Mouse (Mus musculus): ENCODE data around the gene Rnf39. TPM values are rescaled to one million over a fixed set of nuclear protein-coding genes. Genes with fewer than 3 reads are reported as not detected.
A peak's percentile ranks its signal among the peaks of the same experiment; 100 is the strongest.

Rnf39 gene
- polyA plus RNA-seq, 1 experiment from 2014 or later: 2.6 TPM

DNA sequence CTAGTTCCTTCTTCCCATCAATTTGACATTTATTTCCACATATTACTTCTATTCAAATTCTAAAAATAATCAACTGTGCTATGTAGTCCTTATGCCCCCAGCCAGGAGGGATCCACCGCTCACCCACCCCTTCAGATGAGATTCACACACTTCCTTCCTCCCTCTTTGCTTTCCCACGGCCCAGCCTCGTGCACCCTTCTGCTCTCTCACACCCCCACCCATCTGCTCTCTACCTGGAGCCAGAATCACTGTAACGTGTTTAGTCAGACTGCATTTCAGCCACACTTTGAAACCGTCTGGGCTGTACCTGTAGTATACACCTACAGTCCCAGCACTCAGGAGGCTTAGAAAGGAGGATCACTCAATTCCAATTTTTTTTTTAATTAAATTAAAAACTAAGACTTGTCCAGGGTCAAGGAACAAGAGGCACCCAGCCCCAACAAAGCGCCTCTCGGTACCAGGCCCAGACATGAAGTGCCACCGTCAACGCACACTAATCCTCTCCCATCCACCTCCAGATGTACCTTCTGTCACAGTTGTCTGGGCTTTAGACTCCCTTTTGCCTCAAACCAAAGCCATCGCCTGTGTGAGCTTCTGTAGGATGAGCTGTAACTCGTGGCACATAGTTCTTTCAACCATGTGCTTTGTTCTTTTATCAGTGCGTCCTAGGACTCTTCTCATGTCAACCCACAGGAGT lies 13.3 kb upstream of the Rnf39 start:
- Histone ChIP-seq H3K36me3 (ENCODE audit: control insufficient read depth, insufficient read depth, low read length) (no peaks in the 10 kb centered on the region), H3K4me1 (ENCODE audit: control insufficient read depth, insufficient read depth, low read depth, low read length) (no peaks in the 10 kb centered on the region), H3K27ac (ENCODE audit: low read depth, low read length) (no peak overlapping the region), H3K9me3 (ENCODE audit: control insufficient read depth, low read length) (no peaks in the 10 kb centered on the region), H3K4me2 (ENCODE audit: low read length) (no peak overlapping the region), H3K27me3 (replicated peaks; ENCODE audit: control insufficient read depth, insufficient read depth, low read length) (no peaks in the 10 kb centered on the region), H3K9ac (ENCODE audit: low read depth, low read length) (no peak overlapping the region), H3K4me3 (ENCODE audit: low read length) (no peak overlapping the region)
- 79% methylated on average over 12 of the region's 12 CpGs for WGBS
- ATAC-seq: no peak

DNA sequence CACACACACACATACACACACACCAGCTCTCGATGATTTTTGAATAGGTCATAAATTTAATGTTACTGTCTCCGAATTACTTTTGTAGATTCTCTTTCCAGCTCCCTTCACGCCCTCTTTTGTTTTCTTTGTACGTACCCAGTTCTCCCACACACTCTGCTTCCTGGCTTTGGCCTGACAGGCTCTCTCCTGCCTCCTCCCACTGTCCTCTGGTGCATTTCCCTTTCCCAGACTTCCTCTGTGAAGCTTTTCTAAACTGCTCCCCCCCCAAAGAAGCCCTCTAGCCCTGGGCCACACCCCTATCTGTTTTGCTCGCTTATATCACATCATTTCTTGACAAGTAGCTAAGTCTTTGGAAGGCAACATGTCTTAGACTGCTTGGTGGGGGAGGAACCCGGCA lies 12.5 kb upstream of the Rnf39 start:
- no peaks in the 10 kb centered on the region for H3K4me1 ChIP-seq (ENCODE audit: control insufficient read depth, insufficient read depth, low read depth, low read length)
- no peak overlapping the region for H3K4me2 ChIP-seq (ENCODE audit: low read length)
- no peaks in the 10 kb centered on the region for H3K36me3 ChIP-seq (ENCODE audit: control insufficient read depth, insufficient read depth, low read length)
- no peak for ATAC-seq
- H3K27ac ChIP-seq (ENCODE audit: low read depth, low read length): no peak overlapping the region
- no peak overlapping the region for H3K4me3 ChIP-seq (ENCODE audit: low read length)
- no peaks in the 10 kb centered on the region for H3K9me3 ChIP-seq (ENCODE audit: control insufficient read depth, low read length)
- no peak overlapping the region for H3K9ac ChIP-seq (ENCODE audit: low read depth, low read length)
- WGBS: 79% methylated on average over 6 of the region's 6 CpGs
- no peaks in the 10 kb centered on the region for H3K27me3 ChIP-seq (replicated peaks; ENCODE audit: control insufficient read depth, insufficient read depth, low read length)

DNA sequence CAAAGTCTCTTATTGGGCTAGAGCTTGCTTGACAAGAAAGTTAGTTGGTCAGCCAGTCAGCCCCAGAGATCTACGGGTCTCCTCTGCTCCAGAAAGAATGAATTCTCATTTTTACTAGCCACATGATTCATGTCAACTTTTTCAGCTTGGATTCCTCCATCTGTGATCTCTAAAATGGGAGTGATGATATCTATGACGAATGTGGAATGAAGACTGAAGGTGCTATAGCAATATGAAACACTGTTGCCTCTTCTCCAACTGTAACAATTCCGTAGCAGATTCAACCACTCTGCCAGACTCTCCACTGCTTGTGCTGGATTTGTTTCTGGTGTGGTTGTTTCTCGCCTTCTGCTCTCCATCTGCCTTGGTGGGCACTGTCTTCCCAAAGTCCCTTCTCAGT lies 11.6 kb upstream of the Rnf39 start:
- ATAC-seq: no peak

DNA sequence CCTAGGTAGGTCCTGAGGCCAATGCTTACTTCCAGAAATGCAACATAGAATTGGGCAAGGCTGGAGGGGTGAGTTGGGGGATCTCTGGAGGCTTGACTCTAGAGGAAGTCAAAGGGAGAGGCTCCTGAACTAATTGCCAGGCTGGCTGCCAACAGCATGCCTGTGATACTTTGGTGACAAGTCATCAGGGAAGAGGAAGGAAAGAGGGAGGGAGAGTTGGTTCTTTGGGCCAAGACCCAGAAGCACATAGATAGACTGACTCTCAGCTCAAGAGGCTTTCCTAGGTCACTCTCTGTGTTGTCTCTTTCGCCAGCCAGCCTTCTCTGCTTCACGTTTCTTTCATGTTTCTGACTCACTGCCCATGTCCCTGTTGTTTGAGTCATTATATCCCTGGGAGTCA lies 10.9 kb upstream of the Rnf39 start:
- no peak for ATAC-seq
- no peaks in the 10 kb centered on the region for H3K36me3 ChIP-seq (ENCODE audit: control insufficient read depth, insufficient read depth, low read length)
- H3K27me3 ChIP-seq (replicated peaks; ENCODE audit: control insufficient read depth, insufficient read depth, low read length): no peaks in the 10 kb centered on the region
- no peak overlapping the region for H3K4me3 ChIP-seq (ENCODE audit: low read length)
- no peaks in the 10 kb centered on the region for H3K4me1 ChIP-seq (ENCODE audit: control insufficient read depth, insufficient read depth, low read depth, low read length)
- H3K9ac ChIP-seq (ENCODE audit: low read depth, low read length): no peak overlapping the region
- H3K9me3 ChIP-seq (ENCODE audit: control insufficient read depth, low read length): no peaks in the 10 kb centered on the region
- no peak overlapping the region for H3K27ac ChIP-seq (ENCODE audit: low read depth, low read length)
- WGBS: 73% methylated on average over 2 of the region's 2 CpGs
- no peak overlapping the region for H3K4me2 ChIP-seq (ENCODE audit: low read length)

More for the DNA sequence above, 11.6 kb upstream of the Rnf39 start:
- H3K36me3 ChIP-seq (ENCODE audit: control insufficient read depth, insufficient read depth, low read length): no peaks in the 10 kb centered on the region
- no peak overlapping the region for H3K27ac ChIP-seq (ENCODE audit: low read depth, low read length)
- 84% methylated on average over 4 of the region's 4 CpGs for WGBS
- no peaks in the 10 kb centered on the region for H3K9me3 ChIP-seq (ENCODE audit: control insufficient read depth, low read length)
- no peak overlapping the region for H3K4me2 ChIP-seq (ENCODE audit: low read length)
- no peaks in the 10 kb centered on the region for H3K27me3 ChIP-seq (replicated peaks; ENCODE audit: control insufficient read depth, insufficient read depth, low read length)
- H3K4me1 ChIP-seq (ENCODE audit: control insufficient read depth, insufficient read depth, low read depth, low read length): no peaks in the 10 kb centered on the region
- no peak overlapping the region for H3K4me3 ChIP-seq (ENCODE audit: low read length)
- H3K9ac ChIP-seq (ENCODE audit: low read depth, low read length): no peak overlapping the region

DNA sequence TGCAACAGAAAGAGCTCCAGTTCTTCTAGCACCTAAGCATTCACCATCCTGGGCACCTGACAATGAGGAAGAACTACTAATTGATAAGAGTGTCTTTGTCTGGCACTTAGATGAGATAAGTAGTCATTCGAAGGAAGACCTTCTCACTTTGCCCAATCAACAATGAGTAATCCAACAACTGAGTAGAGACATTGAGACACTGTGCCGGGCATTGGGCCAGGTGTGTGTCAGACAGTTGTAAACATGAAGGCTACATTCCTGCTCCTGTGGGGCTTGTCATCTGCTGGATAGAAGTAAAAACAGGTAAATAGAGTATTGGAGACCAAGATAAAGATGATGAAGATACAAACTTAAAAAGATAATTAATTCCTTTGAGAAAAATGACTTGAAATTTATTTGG lies 4.7 kb upstream of the Rnf39 start:
- no peaks in the 10 kb centered on the region for H3K9me3 ChIP-seq (ENCODE audit: control insufficient read depth, low read length)
- WGBS: 91% methylated on average over 2 of the region's 2 CpGs
- peaks cover 6% of the 10 kb centered on the region for H3K4me1 ChIP-seq (ENCODE audit: control insufficient read depth, insufficient read depth, low read depth, low read length)
- no peak for ATAC-seq
- no peak overlapping the region for H3K9ac ChIP-seq (ENCODE audit: low read depth, low read length)
- no peak overlapping the region for H3K4me3 ChIP-seq (ENCODE audit: low read length)
- H3K4me2 ChIP-seq (ENCODE audit: low read length): no peak overlapping the region
- H3K36me3 ChIP-seq (ENCODE audit: control insufficient read depth, insufficient read depth, low read length): no peaks in the 10 kb centered on the region
- H3K27ac ChIP-seq (ENCODE audit: low read depth, low read length): no peak overlapping the region
- H3K27me3 ChIP-seq (replicated peaks; ENCODE audit: control insufficient read depth, insufficient read depth, low read length): peaks cover 14% of the 10 kb centered on the region

DNA sequence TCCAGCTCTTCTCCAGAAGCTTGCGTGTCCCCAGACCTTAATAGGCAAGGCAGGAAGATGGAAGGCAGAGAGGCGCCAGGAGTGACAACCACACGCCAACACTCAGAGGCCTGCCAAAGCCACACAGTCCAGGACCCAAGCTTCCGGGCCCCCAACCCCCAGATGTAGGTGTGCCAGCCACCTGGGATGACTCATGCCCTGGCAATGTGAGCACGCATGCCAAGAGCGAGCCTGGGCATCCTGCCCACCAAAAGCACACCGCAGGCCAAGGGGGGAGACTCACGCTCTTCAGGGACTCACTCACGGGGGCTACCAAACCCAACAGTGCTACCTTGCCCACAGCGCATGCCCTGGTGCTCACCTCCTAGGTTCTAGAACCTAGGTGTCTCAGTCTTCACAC lies 327 bp upstream of the Rnf39 start:
- ATAC-seq: no peak
- peak overlapping the region; percentile 82 for H3K4me2 ChIP-seq (ENCODE audit: low read length)
- H3K27me3 ChIP-seq (replicated peaks; ENCODE audit: control insufficient read depth, insufficient read depth, low read length): peaks cover 30% of the 10 kb centered on the region
- H3K27ac ChIP-seq (ENCODE audit: low read depth, low read length): no peak overlapping the region
- H3K36me3 ChIP-seq (ENCODE audit: control insufficient read depth, insufficient read depth, low read length): no peaks in the 10 kb centered on the region
- H3K9me3 ChIP-seq (ENCODE audit: control insufficient read depth, low read length): no peaks in the 10 kb centered on the region
- 46% methylated on average over 9 of the region's 10 CpGs for WGBS
- peaks cover 19% of the 10 kb centered on the region for H3K4me1 ChIP-seq (ENCODE audit: control insufficient read depth, insufficient read depth, low read depth, low read length)
- H3K4me3 ChIP-seq (ENCODE audit: low read length): peak overlapping the region; percentile 48
- H3K9ac ChIP-seq (ENCODE audit: low read depth, low read length): no peak overlapping the region

DNA sequence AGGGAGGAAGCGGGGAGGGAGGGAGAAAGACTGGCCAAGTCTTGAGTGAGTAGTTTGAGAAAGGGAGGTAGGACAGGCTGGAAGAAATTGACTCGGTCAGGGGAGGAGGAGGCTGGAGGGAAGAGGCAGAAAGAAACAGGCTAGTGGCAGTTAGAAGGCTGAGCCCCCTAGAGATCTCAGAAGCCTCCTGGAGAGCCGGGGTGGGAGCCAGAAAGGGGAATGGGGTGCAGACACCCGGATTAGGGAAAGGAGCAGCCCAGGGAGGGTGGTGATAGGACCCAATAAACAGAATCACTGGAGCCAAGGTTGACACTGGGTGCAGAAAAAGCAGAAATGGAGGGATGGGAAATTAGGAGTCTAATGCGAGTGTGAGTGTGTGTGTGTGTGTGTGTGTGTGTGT lies 973 bp downstream of the Rnf39 start:
- Histone ChIP-seq H3K27ac (ENCODE audit: low read depth, low read length) (no peak overlapping the region), H3K4me1 (ENCODE audit: control insufficient read depth, insufficient read depth, low read depth, low read length) (peaks cover 22% of the 10 kb centered on the region), H3K4me3 (ENCODE audit: low read length) (no peak overlapping the region; the same call in 1 of the 2 replicates), H3K9me3 (ENCODE audit: control insufficient read depth, low read length) (no peaks in the 10 kb centered on the region), H3K27me3 (replicated peaks; ENCODE audit: control insufficient read depth, insufficient read depth, low read length) (peaks cover 30% of the 10 kb centered on the region), H3K36me3 (ENCODE audit: control insufficient read depth, insufficient read depth, low read length) (peaks cover 5% of the 10 kb centered on the region; the same call in 1 of the 2 replicates), H3K9ac (ENCODE audit: low read depth, low read length) (no peak overlapping the region), H3K4me2 (ENCODE audit: low read length) (peak overlapping the region; percentile 82)
- 22% methylated on average over 5 of the region's 5 CpGs for WGBS
- no peak for ATAC-seq

DNA sequence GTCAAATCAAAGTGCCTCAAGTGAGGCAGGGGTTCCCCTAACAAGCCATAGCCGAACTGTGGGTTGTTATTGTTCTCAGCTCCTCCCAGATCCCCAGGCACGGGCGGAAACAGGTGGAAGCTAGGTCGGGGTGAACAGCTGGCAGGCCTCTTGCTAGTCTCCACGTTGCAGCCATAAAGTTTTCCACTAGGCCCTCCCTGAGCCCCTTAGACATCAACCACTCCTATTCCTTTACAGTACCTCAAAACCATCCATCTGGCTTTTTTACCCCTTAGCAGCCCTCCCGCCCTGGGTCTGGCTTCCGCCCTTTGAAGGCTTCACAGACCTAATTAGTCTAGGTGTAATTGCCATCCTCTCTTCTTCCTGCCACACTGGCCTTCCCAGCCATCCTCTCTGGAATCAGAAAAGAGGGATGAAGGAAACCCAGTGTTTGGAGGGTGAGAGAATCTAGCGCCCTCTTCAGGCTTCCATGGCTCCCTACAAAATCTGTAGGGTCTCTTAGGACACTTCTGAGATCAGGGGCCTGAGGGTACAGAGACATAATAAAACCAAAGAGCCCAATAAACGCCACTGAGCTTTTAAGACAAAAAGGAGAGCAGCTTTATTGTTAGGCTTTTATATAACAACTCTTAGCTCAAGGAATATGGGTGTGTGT lies 1.5 kb downstream of the Rnf39 start:
- Histone ChIP-seq H3K9ac (ENCODE audit: low read depth, low read length) (no peak overlapping the region), H3K27me3 (replicated peaks; ENCODE audit: control insufficient read depth, insufficient read depth, low read length) (peaks cover 30% of the 10 kb centered on the region), H3K27ac (ENCODE audit: low read depth, low read length) (no peak overlapping the region), H3K9me3 (ENCODE audit: control insufficient read depth, low read length) (no peaks in the 10 kb centered on the region), H3K4me2 (ENCODE audit: low read length) (no peak overlapping the region), H3K4me1 (ENCODE audit: control insufficient read depth, insufficient read depth, low read depth, low read length) (peaks cover 22% of the 10 kb centered on the region), H3K4me3 (ENCODE audit: low read length) (no peak overlapping the region), H3K36me3 (ENCODE audit: control insufficient read depth, insufficient read depth, low read length) (peaks cover 10% of the 10 kb centered on the region)
- WGBS: 31% methylated on average over 9 of the region's 9 CpGs
- ATAC-seq: no peak

DNA sequence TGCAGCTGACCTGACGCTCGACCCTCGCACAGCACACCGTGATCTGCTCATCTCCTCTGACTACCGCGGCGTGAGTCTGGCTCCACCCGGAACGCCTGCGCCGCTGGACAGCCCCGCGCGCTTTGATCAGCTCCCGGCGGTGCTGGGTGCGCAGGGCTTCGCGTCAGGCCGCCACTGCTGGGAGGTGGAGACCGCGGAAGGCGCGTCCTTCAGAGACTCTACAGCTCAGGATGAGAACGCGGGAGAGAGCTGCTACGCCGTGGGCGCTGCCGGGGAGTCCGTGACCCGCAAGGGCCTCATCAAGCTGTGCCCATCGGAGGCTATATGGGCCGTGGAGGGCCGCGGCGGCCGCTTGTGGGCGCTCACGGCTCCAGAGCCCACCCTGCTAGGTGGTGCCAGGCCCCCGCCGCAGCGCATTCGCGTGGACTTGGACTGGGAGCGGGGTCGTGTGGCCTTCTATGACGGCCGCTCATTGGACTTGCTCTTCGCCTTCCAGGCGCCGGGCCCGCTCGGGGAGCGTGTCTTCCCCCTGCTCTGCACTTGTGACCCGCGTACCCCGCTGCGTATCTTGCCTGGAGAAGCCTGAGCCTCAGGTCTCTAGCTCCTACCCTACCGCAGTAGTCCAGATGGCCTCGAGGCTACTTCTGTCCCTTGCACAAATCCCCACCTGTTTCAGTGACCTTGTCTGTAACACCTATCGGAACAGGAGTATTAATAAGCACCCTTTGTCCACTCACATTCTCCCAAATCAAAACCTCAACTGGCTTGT lies 4.5 kb downstream of the Rnf39 start:
- under 1% methylated on average over 53 of the region's 62 CpGs for WGBS
- peaks cover 12% of the 10 kb centered on the region for H3K36me3 ChIP-seq (ENCODE audit: control insufficient read depth, insufficient read depth, low read length)
- ATAC-seq: peak; percentile 73

More for the DNA sequence above, 4.5 kb downstream of the Rnf39 start:
- no peaks in the 10 kb centered on the region for H3K9me3 ChIP-seq (ENCODE audit: control insufficient read depth, low read length)
- peak overlapping the region; percentile 52 for H3K4me3 ChIP-seq (ENCODE audit: low read length)
- H3K9ac ChIP-seq (ENCODE audit: low read depth, low read length): peak overlapping the region; percentile 78
- peak overlapping the region; percentile 84 for H3K27ac ChIP-seq (ENCODE audit: low read depth, low read length)
- peaks cover 23% of the 10 kb centered on the region for H3K27me3 ChIP-seq (replicated peaks; ENCODE audit: control insufficient read depth, insufficient read depth, low read length)
- H3K4me1 ChIP-seq (ENCODE audit: control insufficient read depth, insufficient read depth, low read depth, low read length): peaks cover 32% of the 10 kb centered on the region
- peak overlapping the region; percentile 94 for H3K4me2 ChIP-seq (ENCODE audit: low read length)

All from hindbrain, embryonic 16.5 days (tissue).